Mouse (Mus musculus): ENCODE measurements around the gene Tcf15. TPM values are rescaled to one million over a fixed set of nuclear protein-coding genes. Genes with fewer than 3 reads are reported as not detected.

The Tcf15 gene
- polyA plus RNA-seq, 1 experiment from 2014 or later = 3.4 TPM

Other genes starting within 250 kb of the Tcf15 start
- not detected in 2 replicates for gene Angpt4, start 232.4 kb upstream of the Tcf15 start, polyA plus RNA-seq (2014; fragmentation: Nextera tagmentation; extraction: Ambion mirVana)
- gene Fam110a, start 163.3 kb upstream of the Tcf15 start, polyA plus RNA-seq (2014; fragmentation: Nextera tagmentation; extraction: Ambion mirVana) = 85.6 and 88.1 TPM in 2 replicates
- gene Slc52a3, start 147.1 kb upstream of the Tcf15 start, polyA plus RNA-seq (2014; fragmentation: Nextera tagmentation; extraction: Ambion mirVana) = 1.0 and 1.4 TPM in 2 replicates
- gene Scrt2, start 62.0 kb upstream of the Tcf15 start, polyA plus RNA-seq (2014; fragmentation: Nextera tagmentation; extraction: Ambion mirVana) = 10.0 and 11.3 TPM in 2 replicates
- 14.3 and 15.0 TPM in 2 replicates for gene Srxn1, start 38.0 kb upstream of the Tcf15 start, polyA plus RNA-seq (2014; fragmentation: Nextera tagmentation; extraction: Ambion mirVana)
- 72.2 and 73.6 TPM in 2 replicates for gene Csnk2a1, start 83.3 kb downstream of the Tcf15 start, polyA plus RNA-seq (2014; fragmentation: Nextera tagmentation; extraction: Ambion mirVana)
- 30.6 and 31.7 TPM in 2 replicates for gene Tbc1d20, start 150.3 kb downstream of the Tcf15 start, polyA plus RNA-seq (2014; fragmentation: Nextera tagmentation; extraction: Ambion mirVana)
- 94.2 TPM in 2 replicates for gene Rbck1, start 189.1 kb downstream of the Tcf15 start, polyA plus RNA-seq (2014; fragmentation: Nextera tagmentation; extraction: Ambion mirVana)
- gene Trib3, start 200.5 kb downstream of the Tcf15 start, polyA plus RNA-seq (2014; fragmentation: Nextera tagmentation; extraction: Ambion mirVana) = 1.3 and 2.1 TPM in 2 replicates
- gene Nrsn2, start 233.1 kb downstream of the Tcf15 start, polyA plus RNA-seq (2014; fragmentation: Nextera tagmentation; extraction: Ambion mirVana) = 6.3 and 7.6 TPM in 2 replicates